Mouse (Mus musculus) C2C12 (cell line): ENCODE data around the gene Bcl2l10.

ENCODE experiments used
- CEBPB ChIP-seq: IDR thresholded peaks from one replicate; pipeline ENCODE4 v1.6.1; 2011; ENCODE audit warnings: low read depth, mild to moderate bottlenecking, control low read depth, moderate library complexity
- CTCF ChIP-seq: IDR thresholded peaks from one replicate; pipeline ENCODE4 v1.5.1; 2011; ENCODE audit not compliant: control insufficient read depth, insufficient read depth, insufficient read length
- MAX ChIP-seq: IDR thresholded peaks from one replicate; pipeline ENCODE4 v1.6.1; 2011; ENCODE audit warnings: mild to moderate bottlenecking, control low read depth
- MYOD1 ChIP-seq: IDR thresholded peaks from one replicate; pipeline ENCODE4 v1.6.1; 2011; ENCODE audit warnings: low read depth; ENCODE audit not compliant: control insufficient read depth, insufficient read length
- MYOG ChIP-seq: IDR thresholded peaks from one replicate; pipeline ENCODE4 v1.6.1; 2011; ENCODE audit not compliant: control insufficient read depth, insufficient read length; ENCODE audit errors: extremely low read depth
- USF1 ChIP-seq: IDR thresholded peaks from one replicate; pipeline ENCODE4 v1.6.1; 2011; ENCODE audit warnings: low read depth, mild to moderate bottlenecking, control low read depth, moderate library complexity

- no peak for TF ChIP-seq CTCF
- no peak for TF ChIP-seq USF1
- TF ChIP-seq MYOD1, result no peak
- TF ChIP-seq CEBPB, result no peak
- TF ChIP-seq MYOG, result no peak
- no peak for TF ChIP-seq MAX
These were observed 14.6 kb downstream of the Bcl2l10 start for GRCm38 (mm10) chr9:75362201-75362600.
